Mouse (Mus musculus): ENCODE data around the gene Cers1. TPM values are rescaled to one million over a fixed set of nuclear protein-coding genes. Genes with fewer than 3 reads are reported as not detected.

Gene Cers1
- polyA plus RNA-seq, 1 experiment from 2014 or later, result 38.8 TPM

GRCm38 (mm10) chr8:70300881-70301280 lies 14.7 kb upstream of the Cers1 start:
- Histone ChIP-seq H3K27ac (replicated peaks; ENCODE audit: low read depth, low read length) (no peak overlapping the region), H3K9me3 (ENCODE audit: control insufficient read depth, low read length) (no peaks in the 10 kb centered on the region), H3K4me2 (ENCODE audit: low read length) (no peak overlapping the region), H3K4me1 (ENCODE audit: control insufficient read depth, insufficient read depth, low read length) (peaks cover 19% of the 10 kb centered on the region), H3K27me3 (ENCODE audit: control insufficient read depth, insufficient read depth, low read length) (no peaks in the 10 kb centered on the region), H3K36me3 (ENCODE audit: control insufficient read depth, insufficient read depth, low read length) (peaks cover 49% of the 10 kb centered on the region), H3K4me3 (replicated peaks; ENCODE audit: low read depth, low read length) (no peak overlapping the region), H3K9ac (replicated peaks; ENCODE audit: low read length) (no peak overlapping the region)
- no peak for ATAC-seq (ENCODE audit: low FRiP score, low TSS enrichment)
- DNase-seq, result no peak
- 91% methylated on average over 3 of the region's 3 CpGs for WGBS

GRCm38 (mm10) chr8:70302358-70302890 lies 13.2 kb upstream of the Cers1 start, which contains the start of the genes Ddx49 and Cope:
Gene Ddx49 (minus strand): TSS chr8:70302489.
Gene Cope (plus strand): TSS chr8:70302518.
- Histone ChIP-seq H3K9me3 (ENCODE audit: control insufficient read depth, low read length) (no peaks in the 10 kb centered on the region), H3K4me1 (ENCODE audit: control insufficient read depth, insufficient read depth, low read length) (peaks cover 19% of the 10 kb centered on the region), H3K4me3 (replicated peaks; ENCODE audit: low read depth, low read length) (peak within 1 kb of the TSS; percentile 85), H3K27ac (replicated peaks; ENCODE audit: low read depth, low read length) (peak within 1 kb of the TSS; percentile 68), H3K27me3 (ENCODE audit: control insufficient read depth, insufficient read depth, low read length) (no peaks in the 10 kb centered on the region), H3K36me3 (ENCODE audit: control insufficient read depth, insufficient read depth, low read length) (peaks cover 47% of the 10 kb centered on the region), H3K9ac (replicated peaks; ENCODE audit: low read length) (peak within 1 kb of the TSS; percentile 80), H3K4me2 (ENCODE audit: low read length) (peak within 1 kb of the TSS; percentile 94)
- DNase-seq, result peak; percentile 97
- peak; percentile 94 for ATAC-seq (ENCODE audit: low FRiP score, low TSS enrichment)
- WGBS, result under 1% methylated on average over 40 of the region's 40 CpGs

GRCm38 (mm10) chr8:70302901-70303300 lies 12.7 kb upstream of the Cers1 start:
- peak overlapping the region; percentile 80 for H3K9ac ChIP-seq (replicated peaks; ENCODE audit: low read length)
- ATAC-seq (ENCODE audit: low FRiP score, low TSS enrichment) (peak; percentile 32; the same call in 1 of the 2 replicates), DNase-seq (no peak)
- H3K9me3 ChIP-seq (ENCODE audit: control insufficient read depth, low read length), result no peaks in the 10 kb centered on the region
- peaks cover 47% of the 10 kb centered on the region for H3K36me3 ChIP-seq (ENCODE audit: control insufficient read depth, insufficient read depth, low read length)
- peak overlapping the region; percentile 68 for H3K27ac ChIP-seq (replicated peaks; ENCODE audit: low read depth, low read length)
- H3K4me1 ChIP-seq (ENCODE audit: control insufficient read depth, insufficient read depth, low read length), result peaks cover 19% of the 10 kb centered on the region
- WGBS, result 4% methylated on average over 16 of the region's 16 CpGs
- H3K4me3 ChIP-seq (replicated peaks; ENCODE audit: low read depth, low read length), result peak overlapping the region; percentile 85
- H3K4me2 ChIP-seq (ENCODE audit: low read length), result peak overlapping the region; percentile 94
- no peaks in the 10 kb centered on the region for H3K27me3 ChIP-seq (ENCODE audit: control insufficient read depth, insufficient read depth, low read length)

GRCm38 (mm10) chr8:70309311-70309710 lies 6.3 kb upstream of the Cers1 start:
- Histone ChIP-seq H3K4me1 (ENCODE audit: control insufficient read depth, insufficient read depth, low read length) (no peaks in the 10 kb centered on the region), H3K27ac (replicated peaks; ENCODE audit: low read depth, low read length) (no peak overlapping the region), H3K27me3 (ENCODE audit: control insufficient read depth, insufficient read depth, low read length) (no peaks in the 10 kb centered on the region), H3K4me3 (replicated peaks; ENCODE audit: low read depth, low read length) (no peak overlapping the region), H3K36me3 (ENCODE audit: control insufficient read depth, insufficient read depth, low read length) (peaks cover 78% of the 10 kb centered on the region), H3K9me3 (ENCODE audit: control insufficient read depth, low read length) (no peaks in the 10 kb centered on the region), H3K9ac (replicated peaks; ENCODE audit: low read length) (no peak overlapping the region), H3K4me2 (ENCODE audit: low read length) (no peak overlapping the region)
- DNase-seq (no peak), ATAC-seq (ENCODE audit: low FRiP score, low TSS enrichment) (no peak)
- 38% methylated on average over 2 of the region's 2 CpGs for WGBS

GRCm38 (mm10) chr8:70313399-70313798 lies 2.2 kb upstream of the Cers1 start:
- ATAC-seq (ENCODE audit: low FRiP score, low TSS enrichment) (no peak), DNase-seq (no peak)
- H3K27me3 ChIP-seq (ENCODE audit: control insufficient read depth, insufficient read depth, low read length), result no peaks in the 10 kb centered on the region
- WGBS, result 76% methylated on average over 2 of the region's 2 CpGs
- H3K4me3 ChIP-seq (replicated peaks; ENCODE audit: low read depth, low read length), result no peak overlapping the region
- peaks cover 29% of the 10 kb centered on the region for H3K4me1 ChIP-seq (ENCODE audit: control insufficient read depth, insufficient read depth, low read length)
- no peak overlapping the region for H3K9ac ChIP-seq (replicated peaks; ENCODE audit: low read length)
- H3K27ac ChIP-seq (replicated peaks; ENCODE audit: low read depth, low read length), result no peak overlapping the region
- H3K4me2 ChIP-seq (ENCODE audit: low read length), result no peak overlapping the region
- no peaks in the 10 kb centered on the region for H3K9me3 ChIP-seq (ENCODE audit: control insufficient read depth, low read length)
- H3K36me3 ChIP-seq (ENCODE audit: control insufficient read depth, insufficient read depth, low read length), result peaks cover 46% of the 10 kb centered on the region

- WGBS, result 4% methylated on average over 15 of the region's 15 CpGs
- ATAC-seq (ENCODE audit: low FRiP score, low TSS enrichment) (peak; percentile 89), DNase-seq (peak; percentile 96)
- H3K9me3 ChIP-seq (ENCODE audit: control insufficient read depth, low read length), result no peaks in the 10 kb centered on the region
- no peaks in the 10 kb centered on the region for H3K27me3 ChIP-seq (ENCODE audit: control insufficient read depth, insufficient read depth, low read length)
- H3K27ac ChIP-seq (replicated peaks; ENCODE audit: low read depth, low read length), result peak overlapping the region; percentile 95
- peaks cover 29% of the 10 kb centered on the region for H3K4me1 ChIP-seq (ENCODE audit: control insufficient read depth, insufficient read depth, low read length)
- H3K9ac ChIP-seq (replicated peaks; ENCODE audit: low read length), result peak overlapping the region; percentile 80
- peaks cover 46% of the 10 kb centered on the region for H3K36me3 ChIP-seq (ENCODE audit: control insufficient read depth, insufficient read depth, low read length)
- H3K4me3 ChIP-seq (replicated peaks; ENCODE audit: low read depth, low read length), result peak overlapping the region; percentile 63
- peak overlapping the region; percentile 88 for H3K4me2 ChIP-seq (ENCODE audit: low read length)
Measured at GRCm38 (mm10) chr8:70316511-70317504, 1.2 kb downstream of the Cers1 start.

- DNase-seq, result no peak
- Histone ChIP-seq H3K9me3 (ENCODE audit: control insufficient read depth, low read length) (no peaks in the 10 kb centered on the region), H3K4me1 (ENCODE audit: control insufficient read depth, insufficient read depth, low read length) (peaks cover 29% of the 10 kb centered on the region), H3K4me3 (replicated peaks; ENCODE audit: low read depth, low read length) (0 out of 2 replicates have a peak overlapping the region, but pooled peaks have one; percentile 63), H3K27ac (replicated peaks; ENCODE audit: low read depth, low read length) (peak overlapping the region; percentile 95), H3K4me2 (ENCODE audit: low read length) (peak overlapping the region; percentile 88), H3K36me3 (ENCODE audit: control insufficient read depth, insufficient read depth, low read length) (peaks cover 46% of the 10 kb centered on the region), H3K9ac (replicated peaks; ENCODE audit: low read length) (no peak overlapping the region; the same call in 1 of the 2 replicates), H3K27me3 (ENCODE audit: control insufficient read depth, insufficient read depth, low read length) (no peaks in the 10 kb centered on the region)
- 82% methylated on average over 5 of the region's 5 CpGs for WGBS
- no peak for ATAC-seq (ENCODE audit: low FRiP score, low TSS enrichment)
Measured at GRCm38 (mm10) chr8:70317872-70318271, 2.3 kb downstream of the Cers1 start.

GRCm38 (mm10) chr8:70323716-70324115 lies 8.1 kb downstream of the Cers1 start:
- ATAC-seq (ENCODE audit: low FRiP score, low TSS enrichment) (no peak), DNase-seq (no peak)
- no peak overlapping the region for H3K27ac ChIP-seq (replicated peaks; ENCODE audit: low read depth, low read length)
- no peak overlapping the region for H3K4me3 ChIP-seq (replicated peaks; ENCODE audit: low read depth, low read length)
- no peak overlapping the region for H3K9ac ChIP-seq (replicated peaks; ENCODE audit: low read length)
- peaks cover 80% of the 10 kb centered on the region for H3K36me3 ChIP-seq (ENCODE audit: control insufficient read depth, insufficient read depth, low read length)
- H3K4me2 ChIP-seq (ENCODE audit: low read length), result no peak overlapping the region
- H3K9me3 ChIP-seq (ENCODE audit: control insufficient read depth, low read length), result no peaks in the 10 kb centered on the region
- no peaks in the 10 kb centered on the region for H3K4me1 ChIP-seq (ENCODE audit: control insufficient read depth, insufficient read depth, low read length)
- WGBS, result 93% methylated on average over 3 of the region's 3 CpGs
- no peaks in the 10 kb centered on the region for H3K27me3 ChIP-seq (ENCODE audit: control insufficient read depth, insufficient read depth, low read length)

Data from midbrain, embryonic 14.5 days (tissue).